Mouse (Mus musculus) limb, embryonic 14.5 days (tissue): Measurements from ENCODE around the gene H3f3b. TPM values are rescaled to one million over a fixed set of nuclear protein-coding genes. Genes with fewer than 3 reads are reported as not detected.
A peak's percentile ranks its signal among the peaks of the same experiment; 100 is the strongest.
"Not testable (repeated sequence)": the region's sequence is repeated elsewhere in the genome, so short reads cannot be mapped to it uniquely, and the experiment has no call there.

Experiments used
- ATAC-seq: fragments of 200-750 bp; cut with Nextera tagmentation; 2 replicates; pipeline ENCODE4 v1.8.0; 2017; ENCODE audit warnings: low read depth, moderate number of reproducible peaks, moderate TSS enrichment; ENCODE audit not compliant: low FRiP score
- DNase-seq: peaks from one replicate; pipeline ENCODE4 v3.0.0-alpha.2; 2015; ENCODE audit warnings: low spot score
- H3K27ac ChIP-seq: fragments of 300-500 bp; sonication (generic); replicated peaks from 2 replicates; pipeline ENCODE4 v1.5.1; 2014; ENCODE audit warnings: low read depth, mild to moderate bottlenecking, low read length, moderate library complexity, mixed read lengths
- H3K27me3 ChIP-seq: fragments of 300-500 bp; sonication (generic); 2 replicates; pipeline ENCODE4 v1.6.1; 2014; ENCODE audit warnings: low read length, mixed read lengths; ENCODE audit not compliant: control insufficient read depth, insufficient read depth
- H3K36me3 ChIP-seq: fragments of 300-500 bp; sonication (generic); 2 replicates; pipeline ENCODE4 v1.6.1; 2014; ENCODE audit warnings: mild to moderate bottlenecking, low read length, moderate library complexity, mixed read lengths; ENCODE audit not compliant: control insufficient read depth, insufficient read depth
- H3K4me1 ChIP-seq: fragments of 300-500 bp; sonication (generic); 2 replicates; pipeline ENCODE4 v1.6.1; 2014; ENCODE audit warnings: antibody characterized with exemption, low read length, mixed read lengths; ENCODE audit not compliant: control insufficient read depth, insufficient read depth
- H3K4me2 ChIP-seq: fragments of 300-500 bp; sonication (generic); replicated peaks from 2 replicates; pipeline ENCODE4 v1.6.1; 2014; ENCODE audit warnings: low read depth, mild to moderate bottlenecking, low read length, moderate library complexity; ENCODE audit not compliant: severe bottlenecking
- H3K4me3 ChIP-seq: fragments of 300-500 bp; sonication (generic); replicated peaks from 2 replicates; pipeline ENCODE4 v1.5.1; 2014; ENCODE audit warnings: low read length
- H3K9ac ChIP-seq: fragments of 300-500 bp; sonication (generic); 2 replicates; pipeline ENCODE4 v1.6.1; 2014; ENCODE audit warnings: mild to moderate bottlenecking, low read depth, low read length, moderate library complexity; ENCODE audit not compliant: severe bottlenecking
- H3K9me3 ChIP-seq: fragments of 300-500 bp; sonication (generic); 2 replicates; pipeline ENCODE4 v1.6.1; 2016; ENCODE audit warnings: low read length; ENCODE audit not compliant: control insufficient read depth
- POLR2A ChIP-seq: fragments of 200-500 bp; IDR thresholded peaks from 2 replicates; pipeline ENCODE4 v1.8.0; 2012; ENCODE audit warnings: inconsistent platforms, mild to moderate bottlenecking, moderate library complexity, borderline replicate concordance; ENCODE audit not compliant: insufficient read depth, insufficient read length; ENCODE audit errors: extremely low read depth
- WGBS: fragments of 180-500 bp; shearing (Covaris S2); extraction: QIAGEN DNeasy Blood & Tissue Kit; methylation state at CpG from one replicate; pipeline ENCODE4 v1.1.7; 2014; 5-methylcytosine and 5-hydroxymethylcytosine counted together
- polyA plus RNA-seq, 2 experiments: library from polyadenylated mRNA; depleted of rRNA in 1 of 2; stranded (reverse) in 1 of 2; unstranded in 1 of 2; fragments of >200 nt; fragmentation: Nextera tagmentation in 1 of 2; extraction: Ambion mirVana in 1 of 2; gene quantifications; 2 replicates each; pipeline versions ENCODE4 v1.2.1 to v1.2.3; 2012 to 2014

Gene H3f3b
- polyA plus RNA-seq, 2 experiments = 951 to 1,919 TPM

DNA sequence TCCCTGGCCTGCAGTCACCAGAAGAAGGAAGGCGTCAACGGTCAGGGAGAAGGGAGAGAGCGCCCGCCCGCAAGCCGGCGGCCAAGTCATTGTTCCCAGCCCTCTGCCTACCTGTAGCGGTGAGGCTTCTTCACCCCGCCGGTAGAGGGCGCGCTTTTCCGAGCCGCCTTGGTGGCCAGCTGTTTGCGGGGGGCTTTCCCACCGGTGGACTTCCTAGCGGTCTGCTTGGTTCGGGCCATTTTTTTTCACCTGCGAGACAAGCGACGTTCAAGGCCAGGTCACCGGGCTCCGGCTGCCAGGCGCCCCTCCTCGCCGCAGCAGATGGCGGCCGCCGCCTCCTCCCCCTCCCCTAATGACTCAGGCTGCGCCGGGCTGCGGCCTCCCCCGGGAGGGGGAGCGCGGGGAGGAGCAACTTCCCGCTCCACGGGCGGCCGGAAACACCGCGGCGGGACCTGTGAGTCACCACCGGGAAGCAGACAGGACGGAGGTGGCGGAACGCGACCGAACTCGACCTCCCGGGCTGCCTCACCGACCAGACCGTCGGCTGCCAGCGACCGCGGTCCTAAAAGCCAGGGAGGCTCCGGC is 3.9 kb downstream of the H3f3b start:
- no peaks in the 10 kb centered on the region for H3K27me3 ChIP-seq
- peak; percentile 48 for ATAC-seq
- H3K4me2 ChIP-seq = peak overlapping the region; percentile 37
- WGBS = under 1% methylated on average over 51 of the region's 57 CpGs
- H3K36me3 ChIP-seq = peaks cover 29% of the 10 kb centered on the region
- no peaks in the 10 kb centered on the region for H3K9me3 ChIP-seq
- DNase-seq = peak; percentile 70
- H3K4me1 ChIP-seq = peaks cover 8% of the 10 kb centered on the region; the same call in 1 of the 2 replicates
- H3K9ac ChIP-seq = peak overlapping the region; percentile 100
- no peak for TF ChIP-seq POLR2A
- peak overlapping the region; percentile 98 for H3K27ac ChIP-seq
- peak overlapping the region; percentile 97 for H3K4me3 ChIP-seq

DNA sequence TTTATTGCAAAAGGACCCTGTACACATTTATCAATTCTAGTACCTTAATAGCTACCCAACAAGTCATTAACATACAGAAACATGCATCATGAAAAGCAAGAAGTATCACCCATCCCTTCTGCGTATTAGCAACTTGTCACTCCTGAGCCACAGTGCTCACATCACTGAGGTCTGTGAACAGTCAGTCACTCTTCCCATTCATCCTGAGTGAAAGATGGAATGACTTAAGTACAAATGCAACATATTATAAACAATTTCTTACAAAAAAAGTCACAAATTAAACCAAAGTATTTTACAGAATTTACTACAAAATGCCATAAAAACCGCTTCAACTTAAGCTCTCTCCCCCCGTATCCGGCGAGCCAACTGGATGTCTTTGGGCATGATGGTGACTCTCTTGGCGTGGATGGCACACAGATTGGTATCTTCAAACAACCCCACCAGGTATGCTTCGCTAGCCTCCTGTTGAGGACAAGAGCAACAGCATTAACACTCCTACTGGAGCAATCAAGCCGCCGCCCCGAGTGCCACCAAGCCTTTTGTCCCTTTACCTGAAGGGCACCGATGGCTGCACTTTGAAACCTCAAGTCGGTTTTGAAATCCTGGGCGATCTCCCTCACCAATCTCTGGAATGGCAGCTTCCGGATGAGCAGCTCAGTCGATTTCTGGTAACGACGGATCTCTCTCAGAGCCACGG is 4.5 kb downstream of the H3f3b start:
- not testable (repeated sequence) for H3K4me1 ChIP-seq, H3K9me3 ChIP-seq, DNase-seq, ATAC-seq, H3K27me3 ChIP-seq
- Histone ChIP-seq H3K36me3 (peaks cover 29% of the 10 kb centered on the region), H3K4me3 (peak overlapping the region; percentile 97), H3K4me2 (peak overlapping the region; percentile 63), H3K27ac (peak overlapping the region; percentile 98), H3K9ac (peak overlapping the region; percentile 100)
- WGBS = 5% methylated on average over 13 of the region's 18 CpGs

DNA sequence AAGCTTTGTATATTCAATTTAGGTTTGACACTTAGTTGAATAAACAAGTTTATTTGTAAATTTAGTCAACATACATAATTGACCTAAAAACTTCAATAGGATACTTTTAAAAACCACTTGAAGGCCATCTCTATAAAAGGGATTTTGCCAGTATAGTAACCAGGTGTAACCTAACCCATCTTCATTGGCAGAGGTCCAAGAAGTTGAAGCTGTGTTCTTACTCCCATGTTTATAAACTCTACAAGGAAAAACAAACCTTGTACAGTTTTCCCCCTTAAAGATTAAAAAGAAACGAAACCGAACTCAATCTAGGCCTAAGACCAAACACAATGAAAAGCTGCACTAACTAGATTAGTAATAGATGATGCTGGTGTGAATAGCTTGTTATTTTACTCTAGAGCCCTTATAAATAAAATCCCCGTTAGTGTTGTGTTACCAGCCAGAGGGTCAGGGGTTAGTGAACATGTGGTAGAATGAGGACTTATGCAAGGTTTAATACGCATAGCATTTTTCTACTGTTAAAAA is 5.4 kb downstream of the H3f3b start:
- peaks cover 29% of the 10 kb centered on the region for H3K36me3 ChIP-seq
- H3K9me3 ChIP-seq = no peaks in the 10 kb centered on the region
- no peak for DNase-seq
- WGBS = 57% methylated on average over 4 of the region's 4 CpGs
- H3K27ac ChIP-seq = no peak overlapping the region
- H3K27me3 ChIP-seq = no peaks in the 10 kb centered on the region
- ATAC-seq = no peak
- H3K4me1 ChIP-seq = peaks cover 8% of the 10 kb centered on the region; the same call in 1 of the 2 replicates
- H3K4me3 ChIP-seq = peak overlapping the region; percentile 34
- peak overlapping the region; percentile 63 for H3K4me2 ChIP-seq
- TF ChIP-seq POLR2A = no peak
- peak overlapping the region; percentile 13; the same call in 1 of the 2 replicates for H3K9ac ChIP-seq

DNA sequence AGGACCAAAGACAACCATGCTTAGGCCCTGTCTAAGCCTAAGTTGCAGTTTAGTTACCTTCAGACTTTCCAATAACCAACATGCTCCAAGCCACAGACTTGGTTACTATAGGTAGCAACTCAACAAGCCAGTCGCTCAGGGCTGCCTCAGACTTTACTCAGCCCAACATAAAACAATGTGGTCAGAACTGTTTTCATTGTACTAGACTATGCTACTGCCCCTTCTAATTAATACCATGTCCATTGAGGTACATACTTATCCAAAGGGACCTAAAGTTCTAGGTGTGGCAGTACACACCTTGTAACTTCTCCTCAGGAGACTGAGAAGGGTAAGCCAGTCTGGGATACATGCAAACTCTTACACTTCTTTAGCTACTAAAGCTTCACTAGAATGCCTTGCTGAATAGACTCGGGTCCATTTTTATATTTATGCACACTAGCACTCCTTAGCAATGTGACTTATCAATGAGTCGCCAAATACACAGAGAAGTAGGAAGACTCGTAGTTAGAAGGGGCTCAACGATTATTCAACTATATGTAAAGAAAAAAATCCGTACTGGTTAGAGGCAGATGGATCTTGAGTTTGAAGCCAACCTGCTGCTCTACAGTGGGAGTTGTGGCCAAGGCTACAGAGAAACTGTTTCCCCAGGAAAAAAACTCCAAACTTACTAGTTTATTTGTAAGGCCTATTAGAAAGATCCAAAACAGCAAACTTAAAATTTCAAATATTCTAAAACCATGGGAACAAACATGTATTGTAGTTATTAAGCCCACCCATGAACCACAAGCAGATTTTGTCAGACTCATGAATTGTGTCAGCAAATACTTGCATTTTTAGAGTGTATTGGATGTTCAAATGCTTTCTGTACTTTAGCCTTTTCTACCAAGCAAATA is 6.2 kb downstream of the H3f3b start:
- 80% methylated on average over 6 of the region's 6 CpGs for WGBS
- Histone ChIP-seq H3K4me3 (peak overlapping the region; percentile 34), H3K27ac (no peak overlapping the region)

DNA sequence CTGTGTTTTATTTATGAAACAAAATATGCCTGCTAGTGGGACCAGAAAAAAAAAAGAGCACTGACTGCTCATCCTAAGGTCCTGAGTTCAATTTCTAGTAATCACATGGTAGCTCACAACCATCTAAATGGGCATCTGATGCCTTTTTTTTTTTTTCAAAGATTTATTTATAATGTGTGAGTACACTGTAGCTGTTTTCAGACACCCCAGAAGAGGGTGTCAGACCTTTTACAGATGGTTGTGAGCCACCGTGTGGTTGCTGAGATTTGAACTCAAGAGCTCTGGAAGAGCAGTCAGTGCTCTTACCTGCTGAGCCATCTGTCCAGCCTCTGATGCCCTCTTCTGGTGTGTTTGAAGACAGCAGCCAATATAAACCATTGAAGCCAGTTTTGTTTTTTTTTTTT is 7.2 kb downstream of the H3f3b start:
- WGBS = 23% methylated on average over 1 of the region's 1 CpGs
- DNase-seq (no peak), ATAC-seq (no peak)
- no peak overlapping the region for H3K9ac ChIP-seq
- no peaks in the 10 kb centered on the region for H3K27me3 ChIP-seq
- no peak overlapping the region for H3K4me2 ChIP-seq
- no peaks in the 10 kb centered on the region for H3K9me3 ChIP-seq
- H3K36me3 ChIP-seq = peaks cover 29% of the 10 kb centered on the region
- no peak overlapping the region for H3K4me3 ChIP-seq
- 0 out of 2 replicates have a peak overlapping the region, but pooled peaks have one; percentile 33 for H3K27ac ChIP-seq
- no peak for TF ChIP-seq POLR2A
- H3K4me1 ChIP-seq = peaks cover 8% of the 10 kb centered on the region; the same call in 1 of the 2 replicates

More for the DNA sequence above, 6.2 kb downstream of the H3f3b start:
- DNase-seq = no peak
- ATAC-seq = no peak
- TF ChIP-seq POLR2A = peak; percentile 34; the same call in 1 of the 2 replicates
- H3K4me2 ChIP-seq = peak overlapping the region; percentile 63
- peaks cover 8% of the 10 kb centered on the region; the same call in 1 of the 2 replicates for H3K4me1 ChIP-seq
- H3K9me3 ChIP-seq = no peaks in the 10 kb centered on the region
- no peaks in the 10 kb centered on the region for H3K27me3 ChIP-seq
- H3K36me3 ChIP-seq = peaks cover 29% of the 10 kb centered on the region
- H3K9ac ChIP-seq = no peak overlapping the region
